Mouse (Mus musculus): Measurements from ENCODE around the gene Gemin5. TPM values are rescaled to one million over a fixed set of nuclear protein-coding genes. Genes with fewer than 3 reads are reported as not detected.

Gene Gemin5
- polyA plus RNA-seq, 1 experiment from 2014 or later: 27.6 TPM

DNA sequence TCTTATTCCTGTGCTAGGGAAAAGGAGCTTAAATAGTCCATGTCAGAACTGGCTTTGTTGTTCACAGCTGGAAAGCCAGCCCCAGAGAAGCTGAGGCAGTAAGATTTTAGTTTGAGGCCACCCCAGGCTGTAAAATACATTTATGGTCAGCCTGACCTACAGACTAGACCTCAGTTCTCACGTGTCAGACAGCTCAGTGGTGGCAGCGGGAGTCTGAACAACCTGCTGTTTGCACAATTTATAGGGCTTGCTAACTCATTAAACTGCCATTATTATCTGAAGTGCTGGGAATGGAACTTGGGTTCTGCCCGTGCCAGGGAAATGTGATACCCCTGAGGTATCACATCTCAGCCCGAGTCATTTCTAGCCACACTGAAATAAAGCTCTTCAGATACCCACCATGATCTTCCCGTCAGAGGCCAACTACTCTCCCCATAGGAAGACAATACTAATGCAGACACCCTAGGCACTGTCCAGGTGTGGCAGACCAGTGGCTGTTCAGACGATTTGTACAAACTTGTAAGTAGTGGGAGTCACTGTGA lies 39.0 kb downstream of the Gemin5 start:
- no peak for DNase-seq (ENCODE audit: low spot score)
- Histone ChIP-seq H3K27me3 (ENCODE audit: control insufficient read depth, insufficient read depth, low read length) (no peaks in the 10 kb centered on the region), H3K4me3 (ENCODE audit: low read depth, low read length) (no peak overlapping the region), H3K9ac (ENCODE audit: low read length) (no peak overlapping the region), H3K4me2 (ENCODE audit: low read depth) (no peak overlapping the region), H3K4me1 (ENCODE audit: control insufficient read depth, insufficient read depth, low read length) (no peaks in the 10 kb centered on the region), H3K9me3 (ENCODE audit: control insufficient read depth, low read length) (no peaks in the 10 kb centered on the region), H3K27ac (ENCODE audit: low read depth, low read length) (no peak overlapping the region), H3K36me3 (ENCODE audit: control insufficient read depth, insufficient read depth, low read length) (peaks cover 12% of the 10 kb centered on the region)
- no peak for ATAC-seq (ENCODE audit: insufficient read depth, low FRiP score, low TSS enrichment)
- 50% methylated on average over 6 of the region's 6 CpGs for WGBS

DNA sequence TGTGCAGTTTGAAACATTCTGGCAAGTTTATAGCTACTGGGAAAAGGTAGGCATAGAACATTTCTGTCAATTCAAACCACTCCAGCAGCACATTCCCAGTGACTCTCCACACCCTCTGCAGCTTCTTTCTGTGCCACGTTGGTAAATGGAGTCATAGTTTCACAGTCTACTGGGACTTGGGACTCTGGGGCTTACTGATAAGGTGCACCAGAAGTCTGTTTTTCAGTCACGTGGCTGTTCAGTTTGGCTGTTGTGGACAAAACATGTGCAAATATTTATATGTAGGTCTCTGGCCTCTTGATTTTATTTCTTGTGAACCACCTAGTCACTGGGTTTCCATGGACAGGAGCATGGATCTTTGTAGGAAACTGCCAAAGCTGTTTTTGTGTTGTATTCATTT lies 40.8 kb downstream of the Gemin5 start:
- no peak for ATAC-seq (ENCODE audit: insufficient read depth, low FRiP score, low TSS enrichment)
- WGBS: 94% methylated on average over 2 of the region's 2 CpGs
- Histone ChIP-seq H3K27me3 (ENCODE audit: control insufficient read depth, insufficient read depth, low read length) (no peaks in the 10 kb centered on the region), H3K4me3 (ENCODE audit: low read depth, low read length) (no peak overlapping the region), H3K4me2 (ENCODE audit: low read depth) (no peak overlapping the region), H3K36me3 (ENCODE audit: control insufficient read depth, insufficient read depth, low read length) (peaks cover 17% of the 10 kb centered on the region), H3K9me3 (ENCODE audit: control insufficient read depth, low read length) (no peaks in the 10 kb centered on the region), H3K9ac (ENCODE audit: low read length) (no peak overlapping the region), H3K27ac (ENCODE audit: low read depth, low read length) (no peak overlapping the region), H3K4me1 (ENCODE audit: control insufficient read depth, insufficient read depth, low read length) (no peaks in the 10 kb centered on the region)
- no peak for DNase-seq (ENCODE audit: low spot score)

DNA sequence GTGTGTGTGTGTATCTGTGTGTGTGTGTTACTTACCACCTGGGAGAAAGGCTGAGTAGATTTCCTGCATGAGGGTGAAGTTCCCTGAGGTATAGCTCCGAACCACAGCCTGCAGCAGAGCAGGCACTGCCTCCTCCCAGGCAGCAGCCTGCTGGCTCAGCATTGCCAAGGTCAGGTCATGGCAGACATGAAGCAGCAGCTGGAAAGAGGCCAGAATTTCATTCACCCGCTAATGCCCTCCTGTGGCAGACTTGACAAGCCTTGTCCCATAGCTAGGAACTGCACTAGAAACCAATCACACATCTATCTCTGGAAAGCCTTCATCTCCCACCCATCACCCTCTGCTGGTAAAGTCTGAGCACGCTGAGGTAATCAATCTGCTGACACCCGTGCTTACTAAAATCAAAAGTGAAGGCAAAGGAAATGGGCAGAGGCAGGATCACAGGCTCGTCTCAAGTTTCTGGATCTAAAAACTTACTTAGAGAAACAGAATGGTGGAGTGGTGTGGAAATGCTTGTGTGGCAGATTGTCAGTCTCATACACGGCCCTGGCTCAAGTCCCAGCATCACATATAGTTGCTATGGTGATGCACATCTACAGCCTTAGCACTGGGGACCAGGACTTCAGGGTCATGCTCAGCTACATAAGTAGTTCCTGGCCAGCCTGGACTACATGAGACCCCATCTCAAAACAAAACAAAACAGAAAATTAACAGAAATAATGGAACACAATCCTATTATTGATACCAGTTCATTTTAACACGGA lies 41.8 kb downstream of the Gemin5 start:
- H3K27ac ChIP-seq (ENCODE audit: low read depth, low read length): no peak overlapping the region
- no peaks in the 10 kb centered on the region for H3K27me3 ChIP-seq (ENCODE audit: control insufficient read depth, insufficient read depth, low read length)
- no peaks in the 10 kb centered on the region for H3K9me3 ChIP-seq (ENCODE audit: control insufficient read depth, low read length)
- H3K36me3 ChIP-seq (ENCODE audit: control insufficient read depth, insufficient read depth, low read length): peaks cover 15% of the 10 kb centered on the region
- H3K9ac ChIP-seq (ENCODE audit: low read length): no peak overlapping the region
- ATAC-seq (ENCODE audit: insufficient read depth, low FRiP score, low TSS enrichment) (no peak), DNase-seq (ENCODE audit: low spot score) (no peak)
- H3K4me1 ChIP-seq (ENCODE audit: control insufficient read depth, insufficient read depth, low read length): no peaks in the 10 kb centered on the region
- H3K4me3 ChIP-seq (ENCODE audit: low read depth, low read length): no peak overlapping the region
- H3K4me2 ChIP-seq (ENCODE audit: low read depth): no peak overlapping the region
- WGBS: 87% methylated on average over 7 of the region's 7 CpGs

- no peak overlapping the region for H3K27ac ChIP-seq (ENCODE audit: low read depth, low read length)
- no peak overlapping the region for H3K4me3 ChIP-seq (ENCODE audit: low read depth, low read length)
- H3K4me1 ChIP-seq (ENCODE audit: control insufficient read depth, insufficient read depth, low read length): no peaks in the 10 kb centered on the region
- H3K9me3 ChIP-seq (ENCODE audit: control insufficient read depth, low read length): no peaks in the 10 kb centered on the region
- ATAC-seq (ENCODE audit: insufficient read depth, low FRiP score, low TSS enrichment) (no peak), DNase-seq (ENCODE audit: low spot score) (no peak)
- no peak overlapping the region for H3K9ac ChIP-seq (ENCODE audit: low read length)
- H3K36me3 ChIP-seq (ENCODE audit: control insufficient read depth, insufficient read depth, low read length): peaks cover 14% of the 10 kb centered on the region
- no peaks in the 10 kb centered on the region for H3K27me3 ChIP-seq (ENCODE audit: control insufficient read depth, insufficient read depth, low read length)
- no peak overlapping the region for H3K4me2 ChIP-seq (ENCODE audit: low read depth)
- WGBS: 88% methylated on average over 11 of the region's 11 CpGs
These were observed 43.3 kb downstream of the Gemin5 start for GRCm38 (mm10) chr11:58125021-58125420.

GRCm38 (mm10) chr11:58123711-58124110 lies 44.6 kb downstream of the Gemin5 start:
- no peak for DNase-seq (ENCODE audit: low spot score)
- WGBS: 87% methylated on average over 2 of the region's 2 CpGs
- no peak for ATAC-seq (ENCODE audit: insufficient read depth, low FRiP score, low TSS enrichment)
- Histone ChIP-seq H3K27ac (ENCODE audit: low read depth, low read length) (no peak overlapping the region), H3K9me3 (ENCODE audit: control insufficient read depth, low read length) (no peaks in the 10 kb centered on the region), H3K4me1 (ENCODE audit: control insufficient read depth, insufficient read depth, low read length) (no peaks in the 10 kb centered on the region), H3K4me2 (ENCODE audit: low read depth) (no peak overlapping the region), H3K9ac (ENCODE audit: low read length) (no peak overlapping the region), H3K4me3 (ENCODE audit: low read depth, low read length) (no peak overlapping the region), H3K36me3 (ENCODE audit: control insufficient read depth, insufficient read depth, low read length) (peaks cover 13% of the 10 kb centered on the region), H3K27me3 (ENCODE audit: control insufficient read depth, insufficient read depth, low read length) (no peaks in the 10 kb centered on the region)

- Histone ChIP-seq H3K27ac (ENCODE audit: low read depth, low read length) (no peak overlapping the region), H3K4me3 (ENCODE audit: low read depth, low read length) (no peak overlapping the region), H3K36me3 (ENCODE audit: control insufficient read depth, insufficient read depth, low read length) (peaks cover 12% of the 10 kb centered on the region), H3K9ac (ENCODE audit: low read length) (no peak overlapping the region), H3K27me3 (ENCODE audit: control insufficient read depth, insufficient read depth, low read length) (no peaks in the 10 kb centered on the region), H3K4me1 (ENCODE audit: control insufficient read depth, insufficient read depth, low read length) (no peaks in the 10 kb centered on the region), H3K4me2 (ENCODE audit: low read depth) (no peak overlapping the region), H3K9me3 (ENCODE audit: control insufficient read depth, low read length) (no peaks in the 10 kb centered on the region)
- 91% methylated on average over 9 of the region's 9 CpGs for WGBS
- ATAC-seq (ENCODE audit: insufficient read depth, low FRiP score, low TSS enrichment) (no peak), DNase-seq (ENCODE audit: low spot score) (no peak)
These were observed 47.0 kb downstream of the Gemin5 start for GRCm38 (mm10) chr11:58121351-58121750.

GRCm38 (mm10) chr11:58120655-58121054 lies 47.7 kb downstream of the Gemin5 start:
- WGBS: 87% methylated on average over 3 of the region's 3 CpGs
- DNase-seq (ENCODE audit: low spot score) (no peak), ATAC-seq (ENCODE audit: insufficient read depth, low FRiP score, low TSS enrichment) (no peak)
- H3K36me3 ChIP-seq (ENCODE audit: control insufficient read depth, insufficient read depth, low read length): peaks cover 12% of the 10 kb centered on the region
- H3K27ac ChIP-seq (ENCODE audit: low read depth, low read length): no peak overlapping the region
- H3K9me3 ChIP-seq (ENCODE audit: control insufficient read depth, low read length): no peaks in the 10 kb centered on the region
- no peak overlapping the region for H3K4me2 ChIP-seq (ENCODE audit: low read depth)
- no peak overlapping the region for H3K4me3 ChIP-seq (ENCODE audit: low read depth, low read length)
- no peak overlapping the region for H3K9ac ChIP-seq (ENCODE audit: low read length)
- H3K27me3 ChIP-seq (ENCODE audit: control insufficient read depth, insufficient read depth, low read length): no peaks in the 10 kb centered on the region
- H3K4me1 ChIP-seq (ENCODE audit: control insufficient read depth, insufficient read depth, low read length): no peaks in the 10 kb centered on the region

GRCm38 (mm10) chr11:58117044-58117652 lies 51.2 kb downstream of the Gemin5 start:
- no peak for DNase-seq (ENCODE audit: low spot score)
- Histone ChIP-seq H3K27ac (ENCODE audit: low read depth, low read length) (no peak overlapping the region), H3K4me1 (ENCODE audit: control insufficient read depth, insufficient read depth, low read length) (no peaks in the 10 kb centered on the region), H3K4me3 (ENCODE audit: low read depth, low read length) (no peak overlapping the region), H3K9me3 (ENCODE audit: control insufficient read depth, low read length) (no peaks in the 10 kb centered on the region), H3K27me3 (ENCODE audit: control insufficient read depth, insufficient read depth, low read length) (no peaks in the 10 kb centered on the region), H3K9ac (ENCODE audit: low read length) (no peak overlapping the region), H3K4me2 (ENCODE audit: low read depth) (no peak overlapping the region), H3K36me3 (ENCODE audit: control insufficient read depth, insufficient read depth, low read length) (peaks cover 18% of the 10 kb centered on the region)
- no peak for ATAC-seq (ENCODE audit: insufficient read depth, low FRiP score, low TSS enrichment)
- WGBS: 91% methylated on average over 10 of the region's 10 CpGs

GRCm38 (mm10) chr11:58116560-58116959 lies 51.8 kb downstream of the Gemin5 start:
- H3K27me3 ChIP-seq (ENCODE audit: control insufficient read depth, insufficient read depth, low read length): no peaks in the 10 kb centered on the region
- peaks cover 18% of the 10 kb centered on the region for H3K36me3 ChIP-seq (ENCODE audit: control insufficient read depth, insufficient read depth, low read length)
- H3K9me3 ChIP-seq (ENCODE audit: control insufficient read depth, low read length): no peaks in the 10 kb centered on the region
- DNase-seq (ENCODE audit: low spot score): no peak
- H3K4me3 ChIP-seq (ENCODE audit: low read depth, low read length): no peak overlapping the region
- WGBS: 94% methylated on average over 1 of the region's 1 CpGs
- H3K4me2 ChIP-seq (ENCODE audit: low read depth): no peak overlapping the region
- H3K27ac ChIP-seq (ENCODE audit: low read depth, low read length): no peak overlapping the region
- no peaks in the 10 kb centered on the region for H3K4me1 ChIP-seq (ENCODE audit: control insufficient read depth, insufficient read depth, low read length)
- ATAC-seq (ENCODE audit: insufficient read depth, low FRiP score, low TSS enrichment): no peak
- no peak overlapping the region for H3K9ac ChIP-seq (ENCODE audit: low read length)

Data from neural tube, embryonic 11.5 days (tissue).